Mouse (Mus musculus) spleen, postnatal 10 days (tissue): Measurements from ENCODE around the gene Kcmf1.

ENCODE experiments used
- DNase-seq, 2 experiments: peaks; one replicate each; pipeline ENCODE4 v3.0.0; 2021 to 2022; ENCODE audit warnings: low spot score in 2 of 2

Gene Kcmf1

GRCm38 (mm10) chr6:72899781-72900681 is at the start of gene Kcmf1:
Gene Kcmf1 (minus strand): TSS chr6:72899979.
- DNase-seq: peak; percentile 75 to 78

- DNase-seq: no peak
These were observed 49.5 kb upstream of the Kcmf1 start for GRCm38 (mm10) chr6:72949161-72949756.

- DNase-seq: no peak
These were observed 48.6 kb upstream of the Kcmf1 start for GRCm38 (mm10) chr6:72948392-72948791.

- no peak for DNase-seq
These were observed 48.2 kb upstream of the Kcmf1 start for GRCm38 (mm10) chr6:72947960-72948359.

GRCm38 (mm10) chr6:72940493-72940892 is 40.7 kb upstream of the Kcmf1 start:
- DNase-seq: peak; percentile 52 to 77

- no peak for DNase-seq
These were observed 38.1 kb upstream of the Kcmf1 start for GRCm38 (mm10) chr6:72937859-72938258.

- DNase-seq: no peak
These were observed 37.7 kb upstream of the Kcmf1 start for GRCm38 (mm10) chr6:72937430-72937829.

GRCm38 (mm10) chr6:72932955-72933354 is 33.2 kb upstream of the Kcmf1 start:
- DNase-seq: no peak

- no peak for DNase-seq
These were observed 31.8 kb upstream of the Kcmf1 start for GRCm38 (mm10) chr6:72931533-72931932.

- DNase-seq: peak in 1 of 2 experiments; percentile 25
These were observed 30.1 kb upstream of the Kcmf1 start for GRCm38 (mm10) chr6:72929795-72930398.

- no peak for DNase-seq
These were observed 27.1 kb upstream of the Kcmf1 start for GRCm38 (mm10) chr6:72926755-72927482.

- no peak for DNase-seq
These were observed 26.3 kb upstream of the Kcmf1 start for GRCm38 (mm10) chr6:72926031-72926430.

- no peak for DNase-seq
These were observed 23.6 kb upstream of the Kcmf1 start for GRCm38 (mm10) chr6:72923381-72923780.

- no peak for DNase-seq
These were observed 21.3 kb upstream of the Kcmf1 start for GRCm38 (mm10) chr6:72921081-72921480.

GRCm38 (mm10) chr6:72918510-72919033 is 18.8 kb upstream of the Kcmf1 start:
- DNase-seq: no peak

- DNase-seq: no peak
These were observed 16.6 kb upstream of the Kcmf1 start for GRCm38 (mm10) chr6:72916330-72916729.

GRCm38 (mm10) chr6:72914087-72914749 is 14.4 kb upstream of the Kcmf1 start:
- no peak for DNase-seq

GRCm38 (mm10) chr6:72911261-72911660 is 11.5 kb upstream of the Kcmf1 start:
- DNase-seq: no peak

- DNase-seq: no peak
These were observed 2.6 kb upstream of the Kcmf1 start for GRCm38 (mm10) chr6:72902254-72902990.

GRCm38 (mm10) chr6:72900952-72901351 is 1.2 kb upstream of the Kcmf1 start:
- no peak for DNase-seq
